Mouse (Mus musculus) heart, embryonic 14.5 days (tissue): Measurements from ENCODE around the gene Slc39a5. TPM values are rescaled to one million over a fixed set of nuclear protein-coding genes. Genes with fewer than 3 reads are reported as not detected.

Source experiments
- ATAC-seq: fragments of 200-750 bp; cut with Nextera tagmentation; 2 replicates; pipeline ENCODE4 v1.8.0; 2017; ENCODE audit warnings: low read depth, moderate TSS enrichment; ENCODE audit not compliant: insufficient number of reproducible peaks, insufficient read depth, low FRiP score
- H3K27ac ChIP-seq, 2 experiments: fragments of 200-500 bp in 1 of 2; fragments of 300-500 bp in 1 of 2; sonication (generic) in 1 of 2; replicated peaks in 1 of 2; 2 replicates each; pipeline ENCODE4 v1.5.1; 2012 to 2014; ENCODE audit warnings: low read depth in 2 of 2, low read length in 2 of 2, control low read depth in 1 of 2, mild to moderate bottlenecking in 1 of 2, mixed read lengths in 1 of 2; ENCODE audit not compliant: control insufficient read depth in 1 of 2, insufficient read depth in 1 of 2
- H3K27me3 ChIP-seq: fragments of 300-500 bp; sonication (generic); 2 replicates; pipeline ENCODE4 v1.6.1; 2014; ENCODE audit warnings: mild to moderate bottlenecking, low read length, control low read depth; ENCODE audit not compliant: control insufficient read depth, insufficient read depth
- H3K36me3 ChIP-seq: fragments of 300-500 bp; sonication (generic); 2 replicates; pipeline ENCODE4 v1.6.1; 2014; ENCODE audit warnings: mild to moderate bottlenecking, control low read depth, low read length, mixed read lengths; ENCODE audit not compliant: control insufficient read depth, insufficient read depth
- H3K4me1 ChIP-seq, 2 experiments: fragments of 200-500 bp in 1 of 2; fragments of 300-500 bp in 1 of 2; sonication (generic) in 1 of 2; 2 replicates each; pipeline ENCODE4 v1.6.1; 2012 to 2014; ENCODE audit warnings: low read length in 2 of 2, control low read depth in 1 of 2, mixed read lengths in 1 of 2; ENCODE audit not compliant: control insufficient read depth in 2 of 2, insufficient read depth in 2 of 2
- H3K4me2 ChIP-seq: fragments of 300-500 bp; sonication (generic); 2 replicates; pipeline ENCODE4 v1.6.1; 2014; ENCODE audit warnings: mild to moderate bottlenecking, low read length
- H3K4me3 ChIP-seq, 2 experiments: fragments of 200-500 bp in 1 of 2; fragments of 300-500 bp in 1 of 2; sonication (generic) in 1 of 2; 2 replicates each; pipeline ENCODE4 v1.5.1; 2012 to 2014; ENCODE audit warnings: low read length in 2 of 2, mild to moderate bottlenecking in 2 of 2, control low read depth in 1 of 2, low read depth in 1 of 2, moderate library complexity in 1 of 2; ENCODE audit not compliant: control insufficient read depth in 1 of 2, insufficient read depth in 1 of 2
- H3K9ac ChIP-seq: fragments of 300-500 bp; sonication (generic); 2 replicates; pipeline ENCODE4 v1.6.1; 2014; ENCODE audit warnings: mild to moderate bottlenecking, low read length
- H3K9me3 ChIP-seq: fragments of 300-500 bp; sonication (generic); 2 replicates; pipeline ENCODE4 v1.6.1; 2016; ENCODE audit warnings: low read length, control low read depth; ENCODE audit not compliant: control insufficient read depth
- WGBS: fragments of 180-500 bp; shearing (Covaris S2); extraction: QIAGEN DNeasy Blood & Tissue Kit; methylation state at CpG from one replicate; pipeline ENCODE4 v1.1.7; 2014; 5-methylcytosine and 5-hydroxymethylcytosine counted together
- polyA plus RNA-seq: library from polyadenylated mRNA; unstranded; fragments of >200 nt; fragmentation: Nextera tagmentation; extraction: Ambion mirVana; gene quantifications from 2 replicates; pipeline ENCODE4 v1.2.1, GENCODE M21; 2014

The Slc39a5 gene
- polyA plus RNA-seq, 1 experiment from 2014 or later = not detected

DNA sequence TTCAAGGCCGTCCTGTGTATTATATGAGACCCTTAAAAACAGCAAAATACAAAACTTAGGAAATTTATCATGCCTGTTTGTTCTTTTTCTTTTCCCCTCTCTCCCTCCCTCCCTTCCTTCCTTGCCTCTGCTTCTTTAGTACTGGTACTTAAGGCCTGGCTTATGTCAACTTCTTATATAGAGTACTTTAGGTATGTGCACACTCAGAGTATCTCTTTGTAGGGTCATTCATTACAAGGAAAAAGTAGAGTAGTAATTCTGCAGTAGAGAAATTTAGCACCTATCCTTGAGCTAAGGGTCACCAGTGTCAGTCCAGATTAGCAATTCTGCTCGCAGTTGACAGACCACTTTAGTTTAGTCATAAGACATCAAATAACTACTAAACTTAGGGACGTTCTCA is 24.2 kb upstream of the Slc39a5 start:
- Histone ChIP-seq H3K36me3 (peaks cover 87% of the 10 kb centered on the region), H3K27ac (0 out of 4 replicates have a peak overlapping the region, but pooled peaks of 1 of the 2 experiments have one; percentile 55), H3K9me3 (no peaks in the 10 kb centered on the region), H3K4me2 (no peak overlapping the region), H3K27me3 (no peaks in the 10 kb centered on the region), H3K4me3 (no peak overlapping the region), H3K4me1 (peaks cover 0 to 4% of the 10 kb centered on the region in 2 experiments; a peak in 1 of 4 replicates), H3K9ac (no peak overlapping the region)
- 78% methylated on average over 3 of the region's 3 CpGs for WGBS
- no peak for ATAC-seq

DNA sequence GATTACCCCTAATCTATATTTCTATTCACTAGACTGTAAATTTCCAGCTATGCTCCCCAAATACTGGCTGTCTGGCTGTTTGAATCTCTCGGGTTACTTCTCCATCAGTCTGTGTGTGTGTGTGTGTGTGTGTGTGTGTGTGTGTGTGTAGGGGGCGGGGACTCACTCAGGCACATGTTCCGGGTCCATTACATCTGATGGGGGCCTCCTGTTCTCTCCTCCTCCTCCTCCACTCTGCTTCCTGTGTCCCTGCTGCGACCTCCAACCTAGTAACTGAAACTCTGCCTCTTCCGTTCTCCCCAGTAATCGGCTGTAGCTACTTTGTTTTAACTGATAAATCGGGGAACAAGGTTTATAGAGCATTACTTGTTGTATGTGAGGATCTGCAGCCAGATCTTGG is 23.6 kb upstream of the Slc39a5 start:
- Histone ChIP-seq H3K9me3 (no peaks in the 10 kb centered on the region), H3K9ac (no peak overlapping the region), H3K36me3 (peaks cover 87% of the 10 kb centered on the region)

DNA sequence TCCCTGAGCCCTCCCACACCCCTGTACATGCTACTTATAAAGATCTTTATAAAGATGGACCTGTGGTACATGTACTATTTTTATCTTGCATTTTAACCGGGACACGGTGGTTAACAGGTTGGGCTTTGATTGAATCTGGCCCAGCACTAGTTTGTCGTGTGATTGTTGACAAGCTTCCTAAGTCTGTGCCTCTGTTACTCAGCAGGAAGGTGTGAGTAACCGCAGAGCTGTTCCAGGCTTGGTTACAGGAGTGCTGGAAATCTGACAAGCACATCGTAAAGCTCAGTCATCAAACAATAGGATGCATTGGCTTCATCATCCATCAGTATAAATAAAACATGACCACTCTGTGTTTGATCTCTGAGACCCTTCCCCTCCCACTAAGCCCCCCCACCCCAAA is 21.4 kb upstream of the Slc39a5 start:
- Histone ChIP-seq H3K27ac (peak overlapping the region in 1 of 2 experiments; percentile 14; a peak in 1 of 4 replicates), H3K4me2 (no peak overlapping the region), H3K4me3 (no peak overlapping the region), H3K36me3 (peaks cover 88% of the 10 kb centered on the region), H3K4me1 (peaks cover 0 to 4% of the 10 kb centered on the region in 2 experiments; a peak in 1 of 4 replicates), H3K27me3 (no peaks in the 10 kb centered on the region), H3K9ac (no peak overlapping the region), H3K9me3 (no peaks in the 10 kb centered on the region)
- 47% methylated on average over 5 of the region's 5 CpGs for WGBS
- no peak for ATAC-seq

More for the DNA sequence above, 23.6 kb upstream of the Slc39a5 start:
- Histone ChIP-seq H3K4me2 (no peak overlapping the region), H3K4me3 (no peak overlapping the region), H3K27me3 (no peaks in the 10 kb centered on the region), H3K4me1 (peaks cover 0 to 4% of the 10 kb centered on the region in 2 experiments; a peak in 1 of 4 replicates), H3K27ac (peak overlapping the region in 1 of 2 experiments; percentile 55; a peak in 2 of 4 replicates)
- ATAC-seq = no peak
- WGBS = 38% methylated on average over 7 of the region's 7 CpGs

DNA sequence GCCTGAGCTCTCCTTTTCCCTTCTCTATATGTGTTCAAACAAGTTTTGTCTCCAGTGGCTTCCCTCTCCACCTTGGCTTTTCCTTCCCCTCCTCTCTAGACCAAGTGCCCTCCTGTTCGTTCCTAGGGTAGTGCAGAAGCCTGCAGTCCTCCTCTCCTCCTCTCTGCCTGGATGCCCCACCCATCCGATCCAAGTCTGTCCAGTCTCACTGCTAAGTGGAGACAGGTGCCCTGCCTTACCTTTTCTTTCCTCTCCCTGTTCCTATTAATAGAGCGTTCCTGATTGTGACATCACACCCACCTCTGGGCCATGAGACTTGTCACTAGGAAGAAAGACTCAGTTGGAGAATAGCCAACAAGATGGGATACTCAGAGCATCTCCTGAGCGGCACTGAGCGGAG is 13.8 kb upstream of the Slc39a5 start:
- no peaks in the 10 kb centered on the region for H3K27me3 ChIP-seq
- WGBS = 76% methylated on average over 5 of the region's 5 CpGs
- H3K36me3 ChIP-seq = peaks cover 62% of the 10 kb centered on the region
- ATAC-seq = no peak
- H3K4me3 ChIP-seq = no peak overlapping the region
- no peaks in the 10 kb centered on the region for H3K9me3 ChIP-seq
- peaks cover 6 to 23% of the 10 kb centered on the region in 2 experiments for H3K4me1 ChIP-seq
- H3K9ac ChIP-seq = no peak overlapping the region
- no peak overlapping the region for H3K27ac ChIP-seq
- H3K4me2 ChIP-seq = no peak overlapping the region

DNA sequence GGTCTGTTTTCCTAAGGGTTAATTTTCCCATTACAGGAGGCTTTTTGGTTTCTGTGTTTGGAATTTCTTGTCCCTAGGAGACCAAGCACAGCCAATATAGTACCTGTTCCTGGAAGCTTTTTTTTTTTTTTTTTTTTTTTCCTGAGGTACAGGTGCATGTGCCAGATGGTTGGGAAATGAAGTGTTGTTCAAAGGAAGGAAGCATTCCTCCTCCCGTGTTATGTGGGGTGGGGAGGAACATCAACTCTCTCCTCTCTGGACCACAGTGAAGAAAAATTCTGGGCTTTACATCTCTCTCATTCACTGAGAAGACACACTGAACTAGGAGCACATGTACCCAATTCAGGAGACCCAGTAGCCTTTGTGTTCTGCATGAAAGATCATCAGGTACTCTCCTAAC is 12.0 kb upstream of the Slc39a5 start:
- 66% methylated on average over 1 of the region's 1 CpGs for WGBS
- Histone ChIP-seq H3K27me3 (no peaks in the 10 kb centered on the region), H3K9ac (no peak overlapping the region), H3K36me3 (peaks cover 49% of the 10 kb centered on the region), H3K9me3 (no peaks in the 10 kb centered on the region), H3K4me3 (no peak overlapping the region), H3K4me2 (peak overlapping the region; percentile 94; the same call in 1 of the 2 replicates), H3K4me1 (peaks cover 10 to 30% of the 10 kb centered on the region in 2 experiments), H3K27ac (no peak overlapping the region)
- ATAC-seq = no peak

DNA sequence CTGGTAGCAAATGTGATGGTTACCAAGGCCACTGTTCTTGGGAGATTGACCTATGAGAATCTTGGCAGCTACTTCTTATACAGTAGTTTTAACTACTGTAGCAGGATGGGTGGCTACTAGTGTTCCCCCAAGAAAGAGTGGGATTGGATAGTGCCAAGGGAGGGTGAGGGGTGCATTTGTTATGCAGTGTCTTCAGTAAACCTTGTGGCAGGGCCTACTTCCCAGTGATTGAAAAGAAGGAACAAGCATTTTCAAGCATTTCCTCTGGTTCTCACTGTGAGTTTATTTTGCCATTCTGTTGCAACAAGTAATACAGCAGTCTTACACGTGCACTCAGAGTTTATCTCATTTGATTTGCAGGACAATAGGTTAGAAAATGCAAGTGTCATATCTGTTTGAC is 11.5 kb upstream of the Slc39a5 start:
- Histone ChIP-seq H3K36me3 (peaks cover 49% of the 10 kb centered on the region), H3K27ac (peak overlapping the region in 1 of 2 experiments; percentile 92; a peak in 1 of 4 replicates), H3K27me3 (no peaks in the 10 kb centered on the region), H3K9ac (peak overlapping the region; percentile 73), H3K4me1 (peaks cover 10 to 30% of the 10 kb centered on the region in 2 experiments), H3K9me3 (no peaks in the 10 kb centered on the region), H3K4me3 (peak overlapping the region; percentile 80 to 82), H3K4me2 (peak overlapping the region; percentile 94)
- WGBS = 32% methylated on average over 1 of the region's 1 CpGs
- ATAC-seq = no peak

DNA sequence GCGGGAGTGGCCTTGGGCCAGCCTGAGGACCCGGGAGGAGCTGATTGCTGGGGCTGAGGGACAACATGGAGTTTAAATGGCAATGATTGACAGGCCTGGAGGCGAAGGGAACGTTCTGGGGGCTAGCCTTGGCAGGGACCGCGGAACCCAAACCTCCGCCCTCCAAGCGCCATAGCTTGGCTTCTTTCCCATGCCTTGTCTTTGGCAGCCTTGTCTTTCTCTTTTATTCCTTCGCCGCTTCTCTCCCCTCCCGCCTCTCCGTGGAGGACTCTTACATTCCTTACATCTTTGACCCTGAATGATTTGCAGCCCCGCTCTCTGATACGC is 11.0 kb upstream of the Slc39a5 start:
- WGBS = under 1% methylated on average over 14 of the region's 14 CpGs
- Histone ChIP-seq H3K4me1 (peaks cover 10 to 30% of the 10 kb centered on the region in 2 experiments), H3K4me2 (peak overlapping the region; percentile 94), H3K36me3 (peaks cover 49% of the 10 kb centered on the region), H3K9me3 (no peaks in the 10 kb centered on the region), H3K4me3 (peak overlapping the region; percentile 80 to 82), H3K9ac (peak overlapping the region; percentile 73), H3K27me3 (no peaks in the 10 kb centered on the region), H3K27ac (peak overlapping the region; percentile 72 to 92)
- ATAC-seq = no peak
